Mouse (Mus musculus) gastrocnemius, postnatal 4 days (tissue): ENCODE data around the gene Olfr541. TPM values are rescaled to one million over a fixed set of nuclear protein-coding genes. Genes with fewer than 3 reads are reported as not detected.
"Not testable (repeated sequence)": the region's sequence is repeated elsewhere in the genome, so short reads cannot be mapped to it uniquely, and the experiment has no call there.

Experiments used
- DNase-seq, 2 experiments: peaks; one replicate each; pipeline ENCODE4 v3.0.0; 2021 to 2022; ENCODE audit warnings: low spot score in 2 of 2, mixed read lengths in 2 of 2
- long read RNA-seq, 2 experiments: library from polyadenylated mRNA; stranded (forward); transcript quantifications; one replicate each; pipeline ENCODE4 v2.0.0; 2021
- total RNA-seq, 2 experiments: library from RNA; stranded (reverse); gene quantifications; 2 replicates each; pipeline ENCODE4 v1.2.3; 2021

Gene Olfr541
- not detected for total RNA-seq
- long read RNA-seq, experiment 1, result 0 reads
- long read RNA-seq, experiment 2, result 0 reads

GRCm38 (mm10) chr7:140696967-140697366 lies at the start of gene Olfr541:
Gene Olfr541, plus strand, starts transcription at chr7:140697267.
- DNase-seq, result no peak

GRCm38 (mm10) chr7:140659630-140660029 lies 37.4 kb upstream of the Olfr541 start, which contains the start of gene Olfr539:
Gene Olfr539, plus strand, starts transcription at chr7:140659930.
- DNase-seq, result no peak

- not testable (repeated sequence) for DNase-seq
Measured at GRCm38 (mm10) chr7:140670693-140671092, 26.4 kb upstream of the Olfr541 start.

- DNase-seq, result no peak
Measured at GRCm38 (mm10) chr7:140675863-140676262, 21.2 kb upstream of the Olfr541 start.

- DNase-seq, result not testable (repeated sequence)
Measured at GRCm38 (mm10) chr7:140679591-140679990, 17.5 kb upstream of the Olfr541 start.

GRCm38 (mm10) chr7:140681651-140682050 lies 15.4 kb upstream of the Olfr541 start, which contains the start of gene Olfr45:
Gene Olfr45, plus strand, starts transcription at chr7:140681951.
- DNase-seq, result no peak

GRCm38 (mm10) chr7:140706348-140706747 lies 9.3 kb downstream of the Olfr541 start:
- DNase-seq, result no peak

GRCm38 (mm10) chr7:140707536-140708284 lies 10.6 kb downstream of the Olfr541 start:
- DNase-seq, result no peak

GRCm38 (mm10) chr7:140717155-140718055 lies 20.3 kb downstream of the Olfr541 start:
- DNase-seq, result no peak

GRCm38 (mm10) chr7:140721095-140721494 lies 24.0 kb downstream of the Olfr541 start:
- DNase-seq, result no peak

- no peak for DNase-seq
Measured at GRCm38 (mm10) chr7:140725558-140725957, 28.5 kb downstream of the Olfr541 start.

- DNase-seq, result no peak
Measured at GRCm38 (mm10) chr7:140733162-140733561, 36.1 kb downstream of the Olfr541 start.

- DNase-seq, result no peak
Measured at GRCm38 (mm10) chr7:140747402-140747801, 50.3 kb downstream of the Olfr541 start.

- no peak for DNase-seq
Measured at GRCm38 (mm10) chr7:140748116-140748826, 51.2 kb downstream of the Olfr541 start.

GRCm38 (mm10) chr7:140748827-140749160 lies 51.7 kb downstream of the Olfr541 start:
- no peak for DNase-seq

GRCm38 (mm10) chr7:140754556-140754955 lies 57.5 kb downstream of the Olfr541 start:
- DNase-seq, result no peak

Other genes starting within 250 kb of the Olfr541 start
- not detected for gene Olfr533, start 233.9 kb upstream of the Olfr541 start, total RNA-seq
- gene Olfr535, start 213.1 kb upstream of the Olfr541 start, total RNA-seq, result not detected
- gene Olfr536, start 189.9 kb upstream of the Olfr541 start, total RNA-seq, result not detected
- not detected for gene Olfr538, start 129.4 kb upstream of the Olfr541 start, total RNA-seq
- gene Olfr46, start 96.0 kb upstream of the Olfr541 start, total RNA-seq, result not detected
- gene Olfr61, start 68.3 kb upstream of the Olfr541 start, total RNA-seq, result not detected
- gene Olfr53, start 50.8 kb upstream of the Olfr541 start, total RNA-seq, result not detected
- under 1 TPM in 1 of 2 experiments, not detected in 1; 0.02 TPM for gene Olfr539, start 37.3 kb upstream of the Olfr541 start, total RNA-seq
- gene Olfr45, start 15.3 kb upstream of the Olfr541 start, total RNA-seq, result not detected
- 1 to 10 TPM in 1 of 2 experiments, under 1 TPM in 1; 0.54 to 3.6 TPM for gene Cyp2e1, start 66.5 kb downstream of the Olfr541 start, total RNA-seq
- not detected for gene Syce1, start 90.6 kb downstream of the Olfr541 start, total RNA-seq
- under 1 TPM in 1 of 2 experiments, not detected in 1; 0.07 TPM for gene Zfp941, start 124.9 kb downstream of the Olfr541 start, total RNA-seq
- under 1 TPM in 1 of 2 experiments, not detected in 1; 0.44 TPM for gene Urah, start 137.8 kb downstream of the Olfr541 start, total RNA-seq
- not detected for gene Scgb1c1, start 148.3 kb downstream of the Olfr541 start, total RNA-seq
- not detected for gene Odf3, start 150.5 kb downstream of the Olfr541 start, total RNA-seq
- not detected for gene Gm45785, start 159.1 kb downstream of the Olfr541 start, total RNA-seq
- gene Ric8a, start 159.7 kb downstream of the Olfr541 start, total RNA-seq, result 10 to 100 TPM; 35.4 to 40.9 TPM
- gene Bet1l, start 160.3 kb downstream of the Olfr541 start, total RNA-seq, result 10 to 100 TPM; 23.7 to 24.5 TPM
- gene Psmd13, start 184.7 kb downstream of the Olfr541 start, total RNA-seq, result 100 to 1,000 TPM; 120 to 129 TPM
- 10 to 100 TPM; 16.4 to 18.9 TPM for gene Sirt3, start 185.0 kb downstream of the Olfr541 start, total RNA-seq
- gene Cox8b, start 203.2 kb downstream of the Olfr541 start, total RNA-seq, result 100 to 1,000 TPM; 754 to 792 TPM
- gene Nlrp6, start 223.6 kb downstream of the Olfr541 start, total RNA-seq, result under 1 TPM in 1 of 2 experiments, not detected in 1; 0.08 TPM
- gene Pgghg, start 244.1 kb downstream of the Olfr541 start, total RNA-seq, result 10 to 100 TPM; 15.8 to 16.6 TPM